Mouse (Mus musculus): ENCODE measurements around the gene Bcat2.
A peak's percentile ranks its signal among the peaks of the same experiment; 100 is the strongest.
"Not testable (repeated sequence)": the region's sequence is repeated elsewhere in the genome, so short reads cannot be mapped to it uniquely, and the experiment has no call there.

The Bcat2 gene

DNA sequence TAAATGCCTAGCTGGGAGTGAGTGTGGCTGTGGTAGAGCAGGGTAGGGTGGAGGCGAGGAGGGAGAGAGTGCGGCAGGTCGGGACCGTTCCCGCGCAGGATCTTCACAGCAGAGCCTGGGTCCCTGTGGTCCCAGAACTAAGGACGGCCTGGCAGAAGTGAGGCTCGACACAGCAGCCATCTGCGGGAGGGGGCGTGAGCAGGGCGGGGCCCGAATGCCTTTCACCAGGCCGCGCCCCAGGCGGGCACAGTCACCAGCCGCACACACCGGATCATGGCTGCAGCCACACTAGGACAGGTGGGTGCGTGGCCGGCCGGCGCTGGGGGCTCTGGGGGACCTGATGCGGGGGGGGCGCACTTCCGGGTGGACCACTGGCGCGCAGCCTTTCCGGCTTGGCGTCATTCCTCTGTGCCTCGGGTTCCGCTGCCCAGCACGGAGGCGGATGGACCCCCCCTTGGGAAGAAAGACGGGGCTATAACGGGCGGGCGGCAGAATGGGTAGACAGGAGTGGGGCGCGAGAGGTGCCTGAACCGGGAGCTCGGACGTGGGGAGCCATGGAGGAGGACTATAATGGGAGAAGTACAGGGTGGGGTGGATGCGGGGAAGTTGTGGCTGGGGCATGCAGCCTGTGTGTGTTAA, at the start of gene Bcat2:
Gene Bcat2, plus strand, starts transcription at position 51 of the 639 bp plus-strand sequence.
- peak; percentile 43 for DNase-seq (ENCODE audit: low spot score)

DNA sequence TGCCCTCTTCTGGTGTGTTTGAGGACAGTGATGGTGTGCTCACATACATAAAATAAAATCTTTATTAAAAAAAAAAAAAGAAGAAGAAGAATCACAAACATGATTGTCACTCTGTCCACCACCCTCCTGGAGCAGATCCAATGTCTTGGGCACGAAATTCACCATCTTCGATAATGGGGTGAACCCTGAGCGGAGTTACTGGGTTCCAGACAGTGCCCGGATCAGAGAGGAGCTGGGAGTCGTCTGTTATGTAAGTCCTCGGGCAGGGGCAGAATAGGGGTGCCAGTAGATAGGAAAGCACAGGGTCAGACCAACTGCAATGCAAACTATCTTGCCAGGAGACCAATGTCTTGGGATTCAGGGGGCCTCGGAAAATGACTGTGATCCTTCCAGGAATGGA, 49.3 kb upstream of the Bcat2 start:
- DNase-seq (ENCODE audit: low spot score): no peak

DNA sequence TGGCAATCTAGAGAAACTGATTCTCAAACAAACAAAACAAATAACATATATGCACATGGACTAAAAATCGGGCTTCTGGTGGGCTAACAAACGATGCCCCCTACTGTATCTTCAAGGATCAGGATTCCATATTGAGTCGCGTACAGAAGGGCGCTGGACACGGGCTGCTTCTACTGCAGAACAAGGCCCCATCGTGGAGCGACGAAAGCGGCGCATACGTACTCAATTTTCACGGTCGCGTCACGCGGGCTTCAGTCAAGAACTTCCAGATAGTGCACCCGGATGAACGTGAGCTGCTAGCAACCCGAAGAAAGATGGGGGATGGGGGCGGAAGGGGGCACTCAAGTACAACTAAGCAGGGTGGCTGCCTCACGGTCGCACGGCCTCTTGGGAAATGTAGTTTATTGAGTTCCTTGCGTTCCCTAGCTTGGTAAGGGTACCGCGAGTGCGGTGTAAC, 48.2 kb upstream of the Bcat2 start:
- peak; percentile 54 for DNase-seq (ENCODE audit: low spot score)

DNA sequence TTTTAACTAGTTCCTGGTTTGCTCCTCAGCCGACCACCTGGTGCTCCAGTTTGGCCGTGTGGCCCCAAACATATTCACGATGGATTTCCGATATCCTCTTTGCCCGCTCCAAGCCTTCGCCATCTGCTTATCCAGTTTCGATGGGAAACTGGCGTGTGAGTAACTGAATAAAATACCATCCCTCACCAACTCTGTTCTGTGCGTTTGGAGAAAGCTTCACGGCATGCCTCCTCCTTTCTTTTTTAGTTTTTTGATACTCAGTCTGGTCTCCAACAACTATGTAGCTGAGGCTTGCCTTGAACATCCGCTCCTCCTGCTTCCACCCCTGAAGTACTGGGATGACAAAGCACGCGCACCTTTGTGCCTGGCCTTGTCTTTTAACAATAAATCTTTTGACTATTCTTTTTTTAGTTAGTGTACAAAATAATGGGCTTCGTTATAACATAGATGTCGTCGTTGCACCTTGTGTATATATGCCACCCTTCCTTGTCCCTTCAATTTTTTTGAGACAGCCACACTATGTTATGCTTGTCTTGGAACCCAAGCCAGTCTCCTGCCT, 47.7 kb upstream of the Bcat2 start:
- DNase-seq (ENCODE audit: low spot score): no peak

DNA sequence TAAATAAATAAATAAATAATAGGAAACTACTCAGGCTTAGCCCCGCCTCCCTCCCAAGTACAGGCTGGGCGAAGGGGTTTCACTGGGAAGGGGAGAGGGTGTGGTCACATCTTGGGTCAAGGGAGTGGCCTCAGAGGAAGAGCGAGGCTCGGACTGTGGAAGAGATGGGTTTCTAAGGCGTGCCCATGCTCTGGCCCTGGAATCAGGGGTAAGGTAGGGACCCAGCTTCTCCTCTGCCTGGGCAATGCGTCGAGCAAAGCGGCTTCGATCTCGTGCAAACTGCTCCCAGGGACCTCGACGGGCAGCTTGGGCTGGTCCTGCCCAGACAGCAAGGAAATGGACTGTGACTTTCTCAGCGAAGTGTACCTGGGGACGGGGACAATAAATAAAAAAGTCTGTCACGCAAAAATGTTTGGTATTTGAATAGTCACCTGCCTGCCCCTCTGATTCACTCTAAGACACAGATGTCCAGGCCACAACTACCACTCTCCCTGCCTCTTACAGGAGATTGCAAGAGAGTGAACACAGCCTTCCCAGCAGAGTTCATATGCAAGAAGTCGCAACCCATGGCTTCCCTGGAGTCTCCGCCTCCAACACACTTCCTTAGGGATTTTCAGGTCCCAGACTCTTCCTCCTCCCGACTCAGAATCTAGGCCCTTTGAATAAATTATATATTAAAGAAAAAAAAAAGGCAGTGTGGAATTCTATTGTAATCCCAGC, 46.8 kb upstream of the Bcat2 start:
- no peak for DNase-seq (ENCODE audit: low spot score)

DNA sequence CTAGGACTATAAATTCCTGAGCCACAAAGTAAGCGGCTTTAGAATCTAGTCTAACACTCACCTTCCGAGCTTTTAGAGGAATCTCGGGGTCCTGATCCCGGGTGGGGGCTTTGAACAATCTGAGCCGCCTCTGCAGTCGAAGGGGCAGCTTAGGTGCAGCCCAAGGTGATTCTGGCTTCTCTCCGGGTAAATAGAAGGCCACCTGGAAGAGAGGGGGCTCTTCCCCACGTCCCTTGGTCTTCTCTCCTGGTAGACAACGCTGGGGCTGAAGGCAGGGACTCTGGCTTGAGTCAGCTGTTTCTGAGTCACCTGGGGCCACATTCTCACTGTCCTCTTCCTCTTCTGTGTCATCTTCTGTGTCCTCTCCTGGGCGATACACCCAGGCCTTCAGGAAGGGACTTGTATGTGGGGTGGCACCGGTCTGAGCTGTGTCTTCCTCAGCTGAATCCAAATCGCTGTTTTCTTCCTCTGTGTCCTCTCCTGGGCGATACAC, 46.2 kb upstream of the Bcat2 start:
- DNase-seq (ENCODE audit: low spot score): no peak

DNA sequence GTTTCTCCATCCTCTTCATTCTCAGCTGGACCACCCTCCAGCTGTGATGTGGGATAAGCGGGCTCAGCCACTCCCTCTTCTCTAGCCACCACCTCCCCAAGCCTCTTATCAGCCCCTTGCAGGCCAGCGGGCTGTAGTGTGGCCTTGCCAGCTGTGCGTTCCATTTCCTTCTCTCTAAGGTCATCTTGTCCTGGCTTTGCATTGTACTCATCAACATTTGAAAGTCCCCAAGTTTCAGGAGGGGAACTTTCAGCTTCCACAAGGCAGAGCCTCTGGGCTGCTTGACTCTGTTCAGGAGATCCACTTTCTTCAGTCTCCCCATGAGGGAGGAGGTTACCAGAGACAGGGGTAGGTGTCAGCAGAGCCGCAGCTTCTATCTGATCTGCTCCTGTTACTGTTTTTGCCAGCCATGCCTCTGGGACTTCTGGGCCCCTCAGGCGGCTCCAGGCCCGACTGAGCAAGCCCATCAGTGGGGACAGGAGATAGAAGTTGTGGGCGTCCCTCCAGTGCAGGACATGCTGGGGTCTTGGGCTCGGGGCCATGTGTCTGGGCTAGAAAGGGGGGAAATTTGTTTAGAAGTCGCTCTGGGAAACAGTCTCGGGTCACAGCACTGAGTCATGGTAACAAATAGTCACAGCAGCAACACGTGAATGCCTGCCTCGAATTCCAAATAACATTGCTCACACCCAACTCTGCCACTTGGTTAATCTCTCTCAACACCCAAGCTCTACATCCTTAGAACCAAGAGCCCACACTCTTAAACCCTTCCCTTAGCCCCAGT, 44.9 kb upstream of the Bcat2 start:
- no peak for DNase-seq (ENCODE audit: low spot score)

DNA sequence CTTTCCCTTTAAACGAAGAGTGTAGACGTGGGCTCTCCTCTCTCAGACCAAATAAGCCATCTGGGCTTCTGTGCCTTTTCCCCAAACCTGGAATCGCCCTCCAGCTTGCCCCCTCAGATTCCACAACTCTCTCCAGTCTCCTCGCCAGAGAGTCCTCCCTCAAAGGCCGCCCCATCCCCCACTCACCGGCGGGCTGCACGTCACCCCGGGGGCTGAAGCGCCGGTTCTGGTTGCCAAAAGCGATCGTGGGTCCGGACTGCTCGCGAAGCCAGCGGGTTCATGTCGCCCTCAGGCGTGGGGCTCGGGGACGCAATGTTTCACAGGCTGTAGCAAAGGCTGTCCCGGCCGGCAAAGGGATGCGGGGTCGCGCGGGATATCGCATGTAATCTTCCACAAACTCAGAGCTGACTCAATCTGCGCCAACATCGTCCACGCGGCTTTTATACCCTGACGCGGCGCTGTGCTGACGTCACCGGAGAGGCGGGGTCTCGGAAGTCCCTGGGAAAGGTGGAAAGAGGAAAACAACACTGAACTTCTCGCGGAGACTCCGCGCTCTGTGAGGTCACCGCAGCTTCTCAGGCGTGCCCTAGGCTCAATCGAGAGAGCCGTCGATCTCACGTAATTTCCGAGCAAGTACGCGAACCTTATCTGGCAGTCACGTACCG, 44.0 kb upstream of the Bcat2 start, which contains the start of the genes Ppp1r15a and Plekha4:
Gene Ppp1r15a, minus strand, starts transcription at position 460 of the 665 bp plus-strand sequence.
Gene Plekha4, plus strand, starts transcription at position 522 of the 665 bp plus-strand sequence.
- peak; percentile 97 for DNase-seq (ENCODE audit: low spot score)

DNA sequence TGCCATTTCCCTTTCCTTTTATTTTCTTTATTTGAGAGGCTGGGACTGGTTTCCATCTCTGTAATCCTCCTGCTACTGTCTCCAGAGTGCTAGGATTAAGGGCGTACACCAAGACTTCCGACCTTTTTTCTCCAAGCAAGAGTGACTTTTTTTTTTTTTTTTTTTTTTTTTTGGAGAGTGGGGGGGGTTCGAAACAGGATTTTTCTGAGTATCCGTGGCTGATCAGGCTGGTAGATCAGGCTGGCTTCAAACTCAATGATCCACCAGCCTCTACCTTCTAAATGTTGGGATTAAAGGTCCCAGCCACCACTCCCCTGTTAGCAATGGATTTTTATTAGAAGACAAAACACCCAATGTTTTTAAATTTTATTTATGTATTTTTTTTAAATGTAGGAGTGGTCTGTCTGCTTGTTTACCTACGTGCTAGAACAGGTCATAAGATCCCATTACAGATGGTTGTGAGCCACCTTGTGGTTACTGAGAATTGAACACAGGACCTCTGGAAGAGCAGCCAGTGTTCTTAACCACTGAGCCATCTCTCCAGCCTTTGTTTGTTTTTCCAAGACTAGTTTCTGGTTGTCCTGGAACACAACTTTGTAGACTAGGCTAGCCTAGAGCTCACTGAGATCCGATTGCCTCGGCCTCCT, 43.4 kb upstream of the Bcat2 start:
- no peak for DNase-seq (ENCODE audit: low spot score)

DNA sequence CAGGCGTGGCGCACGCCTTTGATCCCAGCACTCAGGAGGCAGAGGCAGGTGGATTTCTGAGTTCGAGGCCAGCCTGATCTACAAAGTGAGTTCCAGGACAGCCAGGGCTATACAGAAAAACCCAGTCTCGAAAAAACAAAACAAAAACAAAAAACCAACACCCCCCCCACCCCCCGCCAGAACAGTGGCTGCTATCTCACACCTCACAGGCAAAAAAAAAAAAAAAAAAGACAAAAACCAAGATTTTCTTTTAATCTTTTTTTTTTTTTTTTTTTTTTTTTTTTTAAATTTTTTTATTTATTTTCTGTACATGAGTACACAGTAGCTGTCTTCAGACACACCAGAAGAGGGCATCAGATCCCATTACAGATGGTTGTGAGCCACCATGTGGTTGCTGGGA, 42.8 kb upstream of the Bcat2 start:
- not testable (repeated sequence) for DNase-seq (ENCODE audit: low spot score)

DNA sequence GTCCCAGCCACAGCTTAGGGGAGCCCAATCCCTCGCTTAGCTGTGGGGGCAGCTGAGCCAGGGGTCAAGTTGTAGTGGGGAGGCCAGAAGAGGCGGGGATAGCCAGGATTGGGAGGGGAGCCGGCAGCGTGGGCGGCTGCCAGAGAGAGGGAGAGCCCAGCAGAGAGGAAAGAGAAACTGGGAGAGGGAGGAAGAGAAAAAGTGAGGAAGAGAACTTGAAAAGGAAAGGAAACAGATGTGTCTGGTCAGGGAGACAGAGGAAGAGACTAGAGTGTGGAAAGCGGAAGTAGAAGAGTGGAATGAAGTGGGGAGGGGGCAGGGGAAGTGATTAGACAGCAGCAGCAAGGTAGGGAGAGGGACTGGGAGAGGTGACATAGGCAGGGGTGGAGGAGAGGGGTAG, 40.5 kb upstream of the Bcat2 start:
- no peak for DNase-seq (ENCODE audit: low spot score)

DNA sequence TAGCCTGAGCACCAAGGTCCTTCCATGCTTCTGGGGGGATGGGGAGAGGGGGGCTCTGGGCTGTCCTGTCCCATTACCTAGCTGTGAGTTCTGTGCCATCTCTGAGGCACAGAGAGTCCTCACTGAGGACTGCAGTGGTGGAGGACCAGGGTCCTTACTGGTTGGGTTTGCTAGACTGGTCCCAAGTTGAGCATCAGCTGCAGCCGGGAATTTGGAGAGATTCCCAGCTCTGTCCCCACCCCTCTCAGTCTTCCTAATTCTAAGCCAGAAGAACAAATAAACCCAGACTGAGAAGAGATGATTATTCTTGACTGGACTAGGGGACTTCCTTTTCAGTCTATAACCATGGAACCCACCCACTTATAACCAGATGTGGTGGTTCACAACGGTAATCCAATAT, 39.3 kb upstream of the Bcat2 start:
- no peak for DNase-seq (ENCODE audit: low spot score)

DNA sequence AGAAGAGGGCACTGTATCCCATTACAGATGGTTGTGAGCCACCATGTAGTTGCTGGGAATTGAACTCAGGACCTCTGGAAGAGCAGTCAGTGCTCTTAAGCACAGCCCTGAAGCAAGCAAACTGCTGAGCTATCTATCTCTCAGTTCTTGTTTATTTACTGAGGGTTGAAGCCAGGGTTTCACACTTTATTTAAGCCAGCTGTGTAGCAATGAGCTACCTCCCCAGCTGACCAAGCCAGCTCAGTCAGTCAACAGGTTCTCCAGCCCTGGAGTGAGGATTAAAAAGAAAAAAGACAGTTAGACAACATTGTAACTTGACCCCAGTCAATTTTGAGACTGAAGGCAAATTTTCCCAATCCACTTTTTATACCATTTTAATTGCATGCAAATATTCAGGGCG, 34.3 kb upstream of the Bcat2 start:
- no peak for DNase-seq (ENCODE audit: low spot score)

DNA sequence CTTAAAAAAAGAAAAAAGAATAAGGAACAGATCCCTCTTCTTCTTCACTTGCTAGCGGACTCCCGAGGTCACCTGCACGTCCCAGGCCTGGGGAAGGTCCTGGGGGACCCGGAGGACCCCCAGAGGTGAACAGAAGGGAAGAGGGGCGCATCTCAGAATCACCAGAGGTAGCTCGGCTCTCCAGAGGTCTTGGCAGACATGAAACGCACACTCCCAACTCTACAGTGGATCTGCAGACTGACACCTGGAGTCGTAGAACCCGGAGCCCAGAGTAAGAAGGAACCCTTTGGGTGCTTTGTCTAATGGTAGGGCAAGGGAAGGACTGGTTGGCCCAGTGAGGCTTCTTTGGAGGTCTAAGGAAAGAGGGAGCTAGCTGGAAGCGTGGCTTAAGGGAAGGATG, 32.4 kb upstream of the Bcat2 start:
- no peak for DNase-seq (ENCODE audit: low spot score)

DNA sequence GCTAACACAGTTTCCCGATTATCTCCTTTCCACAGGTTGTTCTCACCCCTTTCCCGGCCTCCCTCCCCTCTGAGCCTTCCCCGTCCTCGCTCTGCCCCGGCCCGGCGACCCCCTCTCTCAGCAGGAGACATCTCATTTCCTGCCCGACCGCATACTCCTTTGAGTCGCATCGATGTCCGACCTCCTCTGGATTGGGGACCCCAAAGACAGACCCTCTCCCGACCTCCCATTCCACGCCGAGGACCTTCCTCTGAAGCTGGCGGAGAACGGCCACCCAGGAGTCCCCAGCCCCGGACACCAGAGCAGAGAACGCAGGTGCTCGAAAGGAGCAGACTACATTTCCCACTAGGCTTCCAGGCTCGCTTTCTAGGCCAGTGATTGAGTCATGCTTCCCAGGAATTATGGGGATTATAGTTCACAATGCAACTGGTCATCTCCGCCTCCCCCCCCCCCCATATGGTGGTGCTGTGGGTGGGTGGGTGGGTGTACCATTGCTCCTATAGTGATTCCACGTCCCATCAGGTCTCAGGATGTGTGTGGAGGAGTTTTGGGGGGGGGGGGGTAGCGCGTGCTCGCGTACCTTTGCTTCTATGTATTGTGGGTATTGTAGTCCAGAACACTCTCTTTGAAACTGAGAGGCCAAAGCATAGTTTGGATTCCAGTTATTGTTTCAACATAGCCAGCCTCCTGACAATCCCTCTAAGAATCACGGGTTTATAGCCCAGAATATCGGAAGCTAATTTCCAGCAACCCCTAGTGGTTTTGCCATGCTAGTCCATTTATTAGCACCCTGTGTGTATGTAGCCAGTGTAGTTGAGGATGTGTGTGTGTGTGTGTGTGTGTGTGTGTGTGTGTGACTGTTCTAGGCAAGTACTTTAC, 31.6 kb upstream of the Bcat2 start:
- DNase-seq (ENCODE audit: low spot score): no peak

DNA sequence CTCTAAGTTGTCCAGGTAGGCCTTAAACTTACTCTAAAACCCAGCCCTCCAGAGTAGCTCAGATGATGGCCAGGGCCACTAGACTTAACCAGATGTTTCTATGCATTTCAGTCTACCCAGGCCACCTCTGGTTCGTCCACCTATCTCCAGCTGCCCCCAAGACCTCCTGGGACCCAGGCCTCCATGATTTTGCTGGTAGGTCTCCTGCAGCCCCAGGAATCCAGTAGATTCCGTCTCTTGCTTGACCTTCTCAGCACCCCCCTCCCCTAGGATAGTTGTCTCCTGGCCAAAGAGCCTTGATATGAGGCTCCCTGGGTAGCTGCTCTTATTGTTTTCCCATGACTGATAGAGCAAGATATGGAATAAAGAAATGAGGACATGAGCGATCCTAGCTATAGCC, 30.9 kb upstream of the Bcat2 start:
- DNase-seq (ENCODE audit: low spot score): no peak

DNA sequence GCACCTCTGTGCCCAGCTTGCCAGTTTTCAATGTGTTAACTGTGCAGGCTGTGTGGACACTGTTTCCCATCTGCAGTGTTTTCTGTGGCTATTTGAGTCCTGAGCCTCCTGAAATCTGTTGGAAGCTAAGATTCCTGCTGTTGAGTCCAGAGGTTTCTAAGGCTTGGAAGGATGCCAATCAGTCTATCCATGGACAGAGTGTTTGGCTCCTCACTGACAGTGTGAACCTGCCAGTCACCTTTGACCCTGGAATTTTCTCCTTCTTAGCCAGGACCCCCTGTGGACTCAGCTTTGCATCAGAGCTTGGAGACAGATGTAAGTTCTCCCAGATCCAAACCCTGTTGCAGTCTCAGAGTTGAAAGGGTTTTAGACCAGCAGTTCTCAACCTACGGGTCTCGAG, 29.7 kb upstream of the Bcat2 start:
- no peak for DNase-seq (ENCODE audit: low spot score)

DNA sequence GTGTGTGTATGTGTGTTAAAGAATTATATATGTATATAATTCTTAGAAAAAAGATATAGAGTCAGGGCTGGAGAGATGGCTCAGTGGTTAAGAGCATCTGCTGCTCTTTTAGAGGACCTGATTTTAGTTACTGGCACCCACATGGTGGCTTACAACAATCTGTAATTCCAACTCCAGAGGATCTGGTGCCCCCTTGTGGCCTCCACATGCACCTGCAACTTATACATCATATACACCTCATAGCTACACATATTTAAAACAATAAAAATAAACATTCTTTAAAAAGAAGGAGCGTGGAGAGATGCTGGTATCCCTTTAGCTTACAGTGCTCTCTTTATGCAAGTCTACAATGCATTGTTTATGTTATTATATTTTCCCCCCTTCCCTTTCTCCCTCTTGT, 25.4 kb upstream of the Bcat2 start:
- DNase-seq (ENCODE audit: low spot score): no peak

DNA sequence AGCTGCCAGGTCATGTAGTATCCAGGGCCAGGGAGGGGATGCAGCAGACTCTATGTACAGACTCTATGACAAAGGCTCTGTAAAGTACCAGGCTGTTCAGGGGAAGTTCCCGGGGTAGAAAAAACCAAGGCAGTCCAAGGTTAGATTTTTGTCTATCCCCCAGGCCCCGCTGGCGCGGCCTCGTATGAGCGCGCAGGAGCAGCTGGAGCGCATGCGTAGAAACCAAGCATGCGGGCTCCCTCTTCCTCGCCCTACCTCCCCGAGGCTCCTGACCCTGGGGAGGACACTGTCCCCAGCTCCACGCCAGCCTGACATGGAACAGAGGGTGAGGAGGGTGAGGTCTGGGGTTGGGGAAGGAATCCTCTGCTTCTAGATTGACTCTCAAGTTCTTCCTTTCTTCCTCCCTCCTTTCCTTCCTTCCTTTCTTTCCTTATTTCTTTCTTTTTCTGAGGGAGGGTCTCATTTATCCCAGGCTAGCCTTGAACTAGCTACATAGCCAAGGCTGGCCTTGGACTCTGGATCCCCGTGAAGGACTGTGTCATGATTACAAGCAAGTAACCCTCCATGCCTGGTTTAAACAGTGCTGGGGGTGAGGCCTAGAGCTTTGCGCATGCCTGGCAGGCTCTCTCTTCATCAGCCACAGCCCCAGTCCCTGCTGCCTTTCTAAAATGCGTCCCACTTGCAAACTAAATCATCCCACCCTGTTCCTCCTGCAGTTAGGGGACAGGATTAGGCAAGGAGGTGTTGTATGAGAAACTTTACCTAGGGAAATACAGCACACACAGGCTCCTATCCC, 20.1 kb upstream of the Bcat2 start:
- DNase-seq (ENCODE audit: low spot score): no peak
